Mouse (Mus musculus) small intestine, adult 2 months (tissue): ENCODE results near the gene Spsb3. TPM values are rescaled to one million over a fixed set of nuclear protein-coding genes. Genes with fewer than 3 reads are reported as not detected.

ENCODE experiments used
- H3K27ac ChIP-seq: fragments of 200-500 bp; 2 replicates; pipeline ENCODE4 v1.5.1; 2012; ENCODE audit warnings: low read depth, low read length, control low read depth, inconsistent platforms; ENCODE audit not compliant: insufficient read depth
- H3K27me3 ChIP-seq: fragments of 200-500 bp; 2 replicates; pipeline ENCODE4 v1.6.1; 2012; ENCODE audit warnings: mild to moderate bottlenecking, moderate library complexity, low read length, inconsistent platforms; ENCODE audit not compliant: control insufficient read depth, insufficient read depth
- H3K36me3 ChIP-seq: fragments of 200-500 bp; 2 replicates; pipeline ENCODE4 v1.6.1; 2012; ENCODE audit warnings: mild to moderate bottlenecking, low read length, control low read depth, inconsistent platforms; ENCODE audit not compliant: control insufficient read depth, insufficient read depth
- H3K4me1 ChIP-seq: fragments of 200-500 bp; 2 replicates; pipeline ENCODE4 v1.6.1; 2012; ENCODE audit warnings: low read length, inconsistent platforms, mixed read lengths; ENCODE audit not compliant: control insufficient read depth, insufficient read depth, insufficient read length
- H3K4me3 ChIP-seq: fragments of 200-500 bp; 2 replicates; pipeline ENCODE4 v1.5.1; 2012; ENCODE audit warnings: low read depth, mild to moderate bottlenecking, control low read depth, inconsistent platforms, low read length, moderate library complexity
- CTCF ChIP-seq: fragments of 200-500 bp; IDR thresholded peaks from 2 replicates; pipeline ENCODE4 v1.5.1; 2012; ENCODE audit warnings: low read depth, mild to moderate bottlenecking, control low read depth, inconsistent platforms, low read length, moderate library complexity, mixed read lengths; ENCODE audit not compliant: insufficient replicate concordance, insufficient read length; ENCODE audit errors: extremely low read depth
- POLR2A ChIP-seq: fragments of 200-500 bp; IDR thresholded peaks from 2 replicates; pipeline ENCODE4 v1.6.1; 2012; ENCODE audit warnings: low read depth, mild to moderate bottlenecking, control low read depth, inconsistent platforms, low read length, moderate library complexity
- WGBS: fragments of 180-500 bp; shearing (Covaris S2); methylation state at CpG from one replicate; pipeline ENCODE4 v1.1.7; 2018; 5-methylcytosine and 5-hydroxymethylcytosine counted together
- polyA plus RNA-seq: library from polyadenylated mRNA; depleted of rRNA; stranded (reverse); fragments of >200 nt; gene quantifications from 2 replicates; pipeline ENCODE4 v1.2.3, GENCODE M21; 2012

Spsb3 gene
- polyA plus RNA-seq, 1 experiment = 88.1 TPM

GRCm38 (mm10) chr17:24898041-24898854 lies 11.8 kb downstream of the Spsb3 start:
- 73% methylated on average over 4 of the region's 4 CpGs for WGBS
- Histone ChIP-seq H3K27me3 (no peaks in the 10 kb centered on the region), H3K4me3 (no peak overlapping the region), H3K4me1 (peaks cover 11% of the 10 kb centered on the region; the same call in 1 of the 2 replicates), H3K27ac (no peak overlapping the region), H3K36me3 (peaks cover 45% of the 10 kb centered on the region)
- TF ChIP-seq CTCF (no peak), POLR2A (no peak)

DNA sequence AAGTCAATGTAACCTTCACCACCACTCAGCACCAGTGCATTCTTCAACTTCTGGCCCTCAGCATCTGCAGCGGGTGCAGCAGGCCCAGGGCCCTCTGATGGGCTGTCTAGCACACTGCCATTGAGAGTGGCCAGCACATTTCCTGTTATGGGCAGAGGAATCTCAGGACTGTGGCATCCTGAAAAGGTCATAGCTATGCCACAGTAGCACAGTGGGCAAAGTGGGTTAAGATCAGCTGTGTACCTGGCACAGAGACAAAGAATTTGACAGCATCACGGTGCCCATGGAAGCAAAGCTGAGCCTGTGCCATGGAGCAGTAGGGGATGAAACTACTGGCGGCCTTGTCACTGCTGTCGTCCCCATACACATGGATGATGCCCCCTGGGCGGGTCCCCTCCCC lies 12.7 kb downstream of the Spsb3 start:
- H3K4me3 ChIP-seq = no peak overlapping the region
- TF ChIP-seq POLR2A = no peak
- no peak for TF ChIP-seq CTCF
- H3K27ac ChIP-seq = no peak overlapping the region
- peaks cover 11% of the 10 kb centered on the region; the same call in 1 of the 2 replicates for H3K4me1 ChIP-seq
- H3K36me3 ChIP-seq = peaks cover 50% of the 10 kb centered on the region
- WGBS = 83% methylated on average over 5 of the region's 5 CpGs
- H3K27me3 ChIP-seq = no peaks in the 10 kb centered on the region

GRCm38 (mm10) chr17:24900014-24900413 lies 13.6 kb downstream of the Spsb3 start:
- Histone ChIP-seq H3K36me3 (peaks cover 59% of the 10 kb centered on the region), H3K4me1 (peaks cover 11% of the 10 kb centered on the region; the same call in 1 of the 2 replicates), H3K27me3 (no peaks in the 10 kb centered on the region), H3K27ac (no peak overlapping the region), H3K4me3 (no peak overlapping the region)
- 87% methylated on average over 6 of the region's 6 CpGs for WGBS
- TF ChIP-seq POLR2A = no peak
- TF ChIP-seq CTCF = no peak

DNA sequence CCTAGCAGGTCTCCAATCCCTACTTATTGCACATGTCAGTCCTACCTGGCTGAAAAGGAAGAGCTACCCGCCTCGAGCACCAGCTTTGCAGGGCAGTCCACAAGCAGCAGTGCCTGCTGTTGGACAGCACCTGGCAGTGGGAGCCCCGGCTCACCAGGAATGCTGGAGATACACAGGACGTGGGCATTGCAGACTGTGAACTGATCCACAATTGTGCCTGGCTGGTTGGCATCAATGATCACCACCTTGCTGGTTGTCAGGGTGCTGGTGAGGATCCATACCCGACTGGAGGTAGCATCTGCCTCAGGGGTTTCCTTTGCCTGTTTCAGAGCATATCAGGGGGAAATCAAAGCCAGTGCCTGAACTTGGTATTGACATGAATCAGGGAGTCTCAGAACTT lies 15.7 kb downstream of the Spsb3 start:
- TF ChIP-seq CTCF (no peak), POLR2A (no peak)
- no peaks in the 10 kb centered on the region for H3K27me3 ChIP-seq
- no peak overlapping the region for H3K4me3 ChIP-seq
- WGBS = 86% methylated on average over 5 of the region's 5 CpGs
- peaks cover 72% of the 10 kb centered on the region for H3K36me3 ChIP-seq
- peaks cover 6% of the 10 kb centered on the region; the same call in 1 of the 2 replicates for H3K4me1 ChIP-seq
- H3K27ac ChIP-seq = no peak overlapping the region

GRCm38 (mm10) chr17:24902671-24903474 lies 16.4 kb downstream of the Spsb3 start:
- Histone ChIP-seq H3K27ac (no peak overlapping the region), H3K4me3 (no peak overlapping the region), H3K36me3 (peaks cover 74% of the 10 kb centered on the region), H3K4me1 (no peaks in the 10 kb centered on the region), H3K27me3 (no peaks in the 10 kb centered on the region)
- TF ChIP-seq CTCF (peak; percentile 12; the same call in 1 of the 2 replicates), POLR2A (no peak)
- WGBS = 68% methylated on average over 9 of the region's 9 CpGs

GRCm38 (mm10) chr17:24903767-24904166 lies 17.3 kb downstream of the Spsb3 start:
- Histone ChIP-seq H3K36me3 (peaks cover 75% of the 10 kb centered on the region), H3K27ac (no peak overlapping the region), H3K27me3 (no peaks in the 10 kb centered on the region), H3K4me3 (no peak overlapping the region), H3K4me1 (no peaks in the 10 kb centered on the region)
- TF ChIP-seq POLR2A = no peak
- no peak for TF ChIP-seq CTCF
- WGBS = 89% methylated on average over 9 of the region's 9 CpGs

GRCm38 (mm10) chr17:24907591-24907990 lies 21.1 kb downstream of the Spsb3 start:
- H3K36me3 ChIP-seq = peaks cover 71% of the 10 kb centered on the region
- H3K27me3 ChIP-seq = no peaks in the 10 kb centered on the region
- TF ChIP-seq CTCF (no peak), POLR2A (no peak)
- WGBS = 84% methylated on average over 2 of the region's 2 CpGs
- H3K27ac ChIP-seq = no peak overlapping the region
- no peaks in the 10 kb centered on the region for H3K4me1 ChIP-seq
- H3K4me3 ChIP-seq = no peak overlapping the region
